Mouse (Mus musculus) ES-E14 (cell line): ENCODE measurements around the gene Ncapd3.

Experiments used
- HCFC1 ChIP-seq: IDR thresholded peaks from 2 replicates; pipeline ENCODE4 v1.6.1; 2012; ENCODE audit warnings: low read length, inconsistent platforms, borderline replicate concordance; ENCODE audit not compliant: insufficient read depth
- ZC3H11A ChIP-seq: IDR thresholded peaks from 2 replicates; pipeline ENCODE4 v1.6.1; 2012; ENCODE audit warnings: low read depth, mild to moderate bottlenecking, inconsistent platforms, low read length, borderline replicate concordance

DNA sequence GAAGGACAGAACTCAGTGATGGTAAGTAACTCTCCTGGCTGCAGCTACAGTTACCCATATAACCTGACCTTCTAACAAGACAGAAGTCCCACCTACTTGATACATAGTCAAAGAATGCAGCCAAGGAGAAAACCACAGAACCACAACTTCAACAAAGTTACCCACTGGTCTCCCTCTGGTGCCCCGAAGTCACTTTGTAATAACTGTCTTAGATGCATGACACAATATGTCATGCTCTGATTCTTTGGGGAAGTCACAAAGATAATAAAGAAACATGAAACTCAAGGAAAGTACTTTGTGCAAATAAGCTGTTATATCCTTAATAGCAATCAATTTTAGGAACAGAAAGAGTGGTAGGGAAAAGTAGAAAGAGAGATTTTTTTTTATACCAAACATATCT is 3.3 kb upstream of the Ncapd3 start:
- TF ChIP-seq HCFC1 (no peak), ZC3H11A (no peak)
